Mouse (Mus musculus) kidney, postnatal 10 days (tissue): ENCODE results near the gene Magea1.
A peak's percentile ranks its signal among the peaks of the same experiment; 100 is the strongest.
"Not testable (repeated sequence)": the region's sequence is repeated elsewhere in the genome, so short reads cannot be mapped to it uniquely, and the experiment has no call there.

Experiments
- DNase-seq: peaks from one replicate; pipeline ENCODE4 v3.0.0; 2021; ENCODE audit warnings: mixed read lengths

Magea1 gene

GRCm38 (mm10) chrX:155089693-155090092 lies at the start of gene Magea1:
Gene Magea1 (minus strand): TSS chrX:155089793.
- DNase-seq = not testable (repeated sequence)

GRCm38 (mm10) chrX:155128312-155128711 lies 38.7 kb upstream of the Magea1 start, which contains the start of gene Cldn34b2:
Gene Cldn34b2 (minus strand): TSS chrX:155128412.
- DNase-seq = not testable (repeated sequence)

- DNase-seq = peak; percentile 14
Measured at GRCm38 (mm10) chrX:155098024-155098423, 8.4 kb upstream of the Magea1 start.

- not testable (repeated sequence) for DNase-seq
Measured at GRCm38 (mm10) chrX:155093566-155093965, 4.0 kb upstream of the Magea1 start, which contains the start of gene Magea2. Gene Magea2 (minus strand): TSS chrX:155093666.

GRCm38 (mm10) chrX:155063045-155063444 lies 26.5 kb downstream of the Magea1 start, which contains the start of gene Magea5:
Gene Magea5 (minus strand): TSS chrX:155063145.
- not testable (repeated sequence) for DNase-seq
